Mouse (Mus musculus): Measurements from ENCODE around the gene Zhx3. TPM values are rescaled to one million over a fixed set of nuclear protein-coding genes. Genes with fewer than 3 reads are reported as not detected.

The Zhx3 gene
- 4.1 and 6.0 TPM in 2 replicates for polyA plus RNA-seq (2015; fragmentation: Nextera tagmentation; extraction: Ambion mirVana)

- 3% methylated on average over 13 of the region's 48 CpGs for WGBS (ENCODE audit: insufficient replicate concordance)
- H3K4me1 ChIP-seq (ENCODE audit: insufficient read depth) = peaks cover 8% of the 10 kb centered on the region; the same call in 1 of the 2 replicates
- peak; percentile 92 for ATAC-seq
Measured at GRCm38 (mm10) chr2:160872890-160873382, at the start of gene Zhx3. Gene Zhx3, minus strand, starts transcription at chr2:160872998.

DNA sequence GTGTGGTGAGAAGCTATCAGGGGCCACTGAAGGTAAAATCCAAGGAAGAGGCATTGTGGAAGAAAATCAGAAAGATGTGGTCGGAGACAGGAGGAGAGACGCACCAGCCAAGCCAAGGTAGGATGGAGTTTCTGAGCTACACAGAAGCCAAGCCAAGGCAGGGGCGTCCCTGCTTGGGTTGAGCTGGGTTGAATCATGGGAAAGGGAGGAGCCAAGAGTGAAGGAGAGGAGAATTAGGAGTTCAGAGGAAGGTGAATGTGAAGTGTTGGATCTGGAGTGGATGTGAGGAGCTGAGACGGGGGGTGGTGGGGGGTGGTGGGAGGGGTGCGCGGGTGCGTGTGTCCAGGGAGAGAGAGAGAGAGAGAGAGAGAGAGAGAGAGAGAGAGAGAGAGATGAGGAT is 48.5 kb upstream of the Zhx3 start:
- H3K4me1 ChIP-seq (ENCODE audit: insufficient read depth) = no peaks in the 10 kb centered on the region
- no peak overlapping the region for H3K4me2 ChIP-seq (ENCODE audit: low read depth, low read length)
- H3K36me3 ChIP-seq (replicated peaks; ENCODE audit: insufficient read depth, low read length) = no peaks in the 10 kb centered on the region
- no peaks in the 10 kb centered on the region for H3K27me3 ChIP-seq (ENCODE audit: insufficient read depth, low read length)
- DNase-seq = no peak
- H3K27ac ChIP-seq (ENCODE audit: low read depth) = no peak overlapping the region
- H3K9ac ChIP-seq (replicated peaks) = no peak overlapping the region
- no peak for ATAC-seq
- 75% methylated on average over 5 of the region's 7 CpGs for WGBS (ENCODE audit: insufficient replicate concordance)
- no peaks in the 10 kb centered on the region for H3K9me3 ChIP-seq (ENCODE audit: low read length)
- no peak overlapping the region for H3K4me3 ChIP-seq (ENCODE audit: low read depth, low read length)
- no peak for TF ChIP-seq EP300 (IDR thresholded peaks at IDR 0.05; ENCODE audit: low read depth)
- TF ChIP-seq CTCF (IDR thresholded peaks at IDR 0.05; ENCODE audit: low read depth) = no peak

More at GRCm38 (mm10) chr2:160872890-160873382, at the start of gene Zhx3:
- TF ChIP-seq CTCF (IDR thresholded peaks at IDR 0.05; ENCODE audit: low read depth) (no peak), EP300 (IDR thresholded peaks at IDR 0.05; ENCODE audit: low read depth) (peak; percentile 41; the same call in 1 of the 2 replicates)
- Histone ChIP-seq H3K27me3 (ENCODE audit: insufficient read depth, low read length) (no peaks in the 10 kb centered on the region), H3K36me3 (replicated peaks; ENCODE audit: insufficient read depth, low read length) (no peaks in the 10 kb centered on the region), H3K4me2 (ENCODE audit: low read depth, low read length) (peak within 1 kb of the TSS; percentile 80), H3K4me3 (ENCODE audit: low read depth, low read length) (peak within 1 kb of the TSS; percentile 75), H3K9me3 (ENCODE audit: low read length) (peaks cover 4% of the 10 kb centered on the region; the same call in 1 of the 2 replicates), H3K27ac (ENCODE audit: low read depth) (peak within 1 kb of the TSS; percentile 94), H3K9ac (replicated peaks) (peak within 1 kb of the TSS; percentile 89)
- DNase-seq = peak; percentile 92

- Histone ChIP-seq H3K4me3 (ENCODE audit: low read depth, low read length) (no peak overlapping the region), H3K36me3 (replicated peaks; ENCODE audit: insufficient read depth, low read length) (no peaks in the 10 kb centered on the region), H3K9me3 (ENCODE audit: low read length) (no peaks in the 10 kb centered on the region), H3K27me3 (ENCODE audit: insufficient read depth, low read length) (0 out of 2 replicates have a peak, but pooled peaks cover 3% of the 10 kb centered on the region), H3K9ac (replicated peaks) (no peak overlapping the region), H3K27ac (ENCODE audit: low read depth) (no peak overlapping the region), H3K4me1 (ENCODE audit: insufficient read depth) (no peaks in the 10 kb centered on the region), H3K4me2 (ENCODE audit: low read depth, low read length) (no peak overlapping the region)
- 91% methylated on average over 2 of the region's 2 CpGs for WGBS (ENCODE audit: insufficient replicate concordance)
- DNase-seq (no peak), ATAC-seq (no peak)
- no peak for TF ChIP-seq CTCF (IDR thresholded peaks at IDR 0.05; ENCODE audit: low read depth)
- no peak for TF ChIP-seq EP300 (IDR thresholded peaks at IDR 0.05; ENCODE audit: low read depth)
Measured at GRCm38 (mm10) chr2:160918930-160919215, 46.1 kb upstream of the Zhx3 start.

DNA sequence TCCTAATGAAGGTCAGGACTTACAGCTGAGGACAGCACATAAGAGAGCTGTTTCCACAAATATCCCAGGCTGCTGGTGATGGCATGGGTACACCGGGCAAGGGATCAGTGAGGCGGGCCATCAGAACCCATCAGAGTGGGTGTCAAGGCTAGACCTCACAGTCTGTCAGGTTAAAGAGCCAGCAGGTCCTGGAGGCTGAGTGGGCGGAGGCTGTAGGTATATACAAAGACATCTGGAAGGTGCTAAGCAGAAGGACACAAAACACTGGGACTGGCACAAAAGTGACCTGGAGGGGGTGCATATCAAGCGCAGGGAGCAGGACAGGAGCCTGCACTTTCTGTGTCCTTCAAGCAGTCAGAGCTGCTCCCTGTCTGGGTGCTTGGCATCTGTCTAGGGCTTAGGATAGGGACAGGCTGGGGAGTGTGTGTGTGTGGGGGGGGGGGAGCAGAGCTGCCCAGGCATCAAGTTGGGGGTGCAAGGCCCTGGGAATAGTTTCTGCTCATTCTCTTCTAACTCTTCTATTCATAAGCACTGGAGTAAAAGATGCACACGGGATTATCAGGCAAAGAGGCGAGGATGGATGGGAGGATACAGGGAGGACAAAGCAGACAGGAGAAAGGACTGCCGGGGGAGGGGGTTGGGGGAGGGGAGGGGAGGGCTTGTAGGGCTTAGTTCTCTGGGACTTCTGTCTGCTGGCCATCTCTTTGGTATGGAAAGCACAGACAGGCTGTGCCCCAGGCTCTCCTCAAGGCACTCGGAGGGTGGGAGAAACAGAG is 45.5 kb upstream of the Zhx3 start:
- Histone ChIP-seq H3K9me3 (ENCODE audit: low read length) (no peaks in the 10 kb centered on the region), H3K27ac (ENCODE audit: low read depth) (no peak overlapping the region), H3K4me2 (ENCODE audit: low read depth, low read length) (no peak overlapping the region), H3K4me1 (ENCODE audit: insufficient read depth) (no peaks in the 10 kb centered on the region), H3K4me3 (ENCODE audit: low read depth, low read length) (no peak overlapping the region), H3K36me3 (replicated peaks; ENCODE audit: insufficient read depth, low read length) (no peaks in the 10 kb centered on the region), H3K9ac (replicated peaks) (no peak overlapping the region), H3K27me3 (ENCODE audit: insufficient read depth, low read length) (peaks cover 5% of the 10 kb centered on the region)
- DNase-seq = no peak
- WGBS (ENCODE audit: insufficient replicate concordance) = 66% methylated on average over 8 of the region's 8 CpGs
- TF ChIP-seq CTCF (IDR thresholded peaks at IDR 0.05; ENCODE audit: low read depth) (no peak), EP300 (IDR thresholded peaks at IDR 0.05; ENCODE audit: low read depth) (no peak)
- ATAC-seq = no peak

GRCm38 (mm10) chr2:160917313-160917712 is 44.5 kb upstream of the Zhx3 start:
- Histone ChIP-seq H3K36me3 (replicated peaks; ENCODE audit: insufficient read depth, low read length) (no peaks in the 10 kb centered on the region), H3K9me3 (ENCODE audit: low read length) (no peaks in the 10 kb centered on the region), H3K27me3 (ENCODE audit: insufficient read depth, low read length) (peaks cover 15% of the 10 kb centered on the region), H3K9ac (replicated peaks) (no peak overlapping the region), H3K4me3 (ENCODE audit: low read depth, low read length) (no peak overlapping the region), H3K4me2 (ENCODE audit: low read depth, low read length) (no peak overlapping the region), H3K4me1 (ENCODE audit: insufficient read depth) (no peaks in the 10 kb centered on the region), H3K27ac (ENCODE audit: low read depth) (no peak overlapping the region)
- no peak for DNase-seq
- ATAC-seq = no peak
- 91% methylated on average over 3 of the region's 3 CpGs for WGBS (ENCODE audit: insufficient replicate concordance)
- no peak for TF ChIP-seq CTCF (IDR thresholded peaks at IDR 0.05; ENCODE audit: low read depth)
- TF ChIP-seq EP300 (IDR thresholded peaks at IDR 0.05; ENCODE audit: low read depth) = no peak

DNA sequence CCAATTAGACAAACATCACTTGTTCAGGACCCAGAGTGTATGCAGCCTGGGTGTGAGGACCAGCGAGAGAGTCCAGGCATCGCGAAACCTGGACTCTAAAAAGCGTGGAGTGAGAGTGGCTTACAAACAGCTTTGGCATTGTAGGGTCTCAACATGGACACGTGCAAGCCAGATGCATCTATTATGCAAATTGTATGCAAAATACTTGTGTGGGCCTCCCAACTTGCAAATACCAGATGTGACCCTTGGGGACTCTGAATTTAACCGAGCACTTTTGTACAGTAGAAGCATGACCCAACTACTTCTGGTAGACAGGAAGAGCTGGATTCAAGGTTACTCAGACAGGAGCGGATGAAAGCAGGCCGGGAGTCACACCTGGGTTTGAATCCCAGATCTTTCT is 43.9 kb upstream of the Zhx3 start:
- Histone ChIP-seq H3K4me1 (ENCODE audit: insufficient read depth) (0 out of 2 replicates have a peak, but pooled peaks cover 2% of the 10 kb centered on the region), H3K36me3 (replicated peaks; ENCODE audit: insufficient read depth, low read length) (no peaks in the 10 kb centered on the region), H3K4me2 (ENCODE audit: low read depth, low read length) (no peak overlapping the region), H3K27me3 (ENCODE audit: insufficient read depth, low read length) (peaks cover 21% of the 10 kb centered on the region), H3K27ac (ENCODE audit: low read depth) (no peak overlapping the region), H3K9me3 (ENCODE audit: low read length) (no peaks in the 10 kb centered on the region), H3K9ac (replicated peaks) (no peak overlapping the region), H3K4me3 (ENCODE audit: low read depth, low read length) (no peak overlapping the region)
- DNase-seq (no peak), ATAC-seq (no peak)
- WGBS (ENCODE audit: insufficient replicate concordance) = 70% methylated on average over 8 of the region's 8 CpGs
- TF ChIP-seq CTCF (IDR thresholded peaks at IDR 0.05; ENCODE audit: low read depth) (no peak), EP300 (IDR thresholded peaks at IDR 0.05; ENCODE audit: low read depth) (no peak)
